Mouse (Mus musculus): ENCODE results near the gene Cyp20a1.

Cyp20a1 gene

DNA sequence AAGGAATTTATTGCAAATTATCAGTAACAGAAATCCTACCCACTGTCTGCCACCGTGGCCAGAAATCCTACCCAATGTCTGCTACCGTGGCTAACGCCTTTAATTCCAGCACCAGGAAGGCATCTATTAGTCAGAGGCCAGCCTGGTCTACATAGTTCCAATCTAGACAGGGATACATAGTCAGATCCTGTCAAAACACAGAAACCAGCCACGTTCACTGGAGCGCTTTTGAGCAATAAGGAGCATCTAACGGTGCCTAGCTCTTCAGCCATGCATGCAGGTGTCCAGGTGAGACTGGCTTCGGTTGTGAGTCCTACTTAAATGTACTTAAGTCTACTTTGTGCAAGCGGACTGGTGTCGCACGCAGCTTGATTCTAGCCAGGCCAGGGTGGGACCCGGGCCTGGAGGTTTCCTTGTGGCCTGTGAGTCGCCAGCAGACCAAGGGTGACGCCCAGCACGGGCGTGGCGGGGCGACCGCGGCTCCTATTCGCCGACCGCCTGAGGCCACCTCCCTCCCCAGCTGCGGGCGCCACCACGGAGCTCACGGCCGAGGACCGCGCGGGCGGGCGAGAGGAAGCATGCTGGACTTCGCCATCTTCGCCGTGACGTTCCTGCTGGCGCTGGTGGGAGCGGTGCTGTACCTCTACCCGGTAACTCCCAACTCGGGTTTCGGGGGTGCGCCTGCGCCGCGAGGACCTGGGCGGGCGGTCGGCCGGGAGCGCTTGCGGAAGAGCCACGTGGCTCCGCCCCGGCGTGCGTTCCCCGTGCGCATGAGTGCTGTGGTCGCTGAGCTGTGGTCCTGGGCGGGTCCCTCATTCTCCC, at the start of gene Cyp20a1:
Gene Cyp20a1, plus strand, starts transcription at position 516 of the 822 bp plus-strand sequence.
- peak; percentile 89 for DNase-seq (ENCODE audit: low read depth, low spot score)

DNA sequence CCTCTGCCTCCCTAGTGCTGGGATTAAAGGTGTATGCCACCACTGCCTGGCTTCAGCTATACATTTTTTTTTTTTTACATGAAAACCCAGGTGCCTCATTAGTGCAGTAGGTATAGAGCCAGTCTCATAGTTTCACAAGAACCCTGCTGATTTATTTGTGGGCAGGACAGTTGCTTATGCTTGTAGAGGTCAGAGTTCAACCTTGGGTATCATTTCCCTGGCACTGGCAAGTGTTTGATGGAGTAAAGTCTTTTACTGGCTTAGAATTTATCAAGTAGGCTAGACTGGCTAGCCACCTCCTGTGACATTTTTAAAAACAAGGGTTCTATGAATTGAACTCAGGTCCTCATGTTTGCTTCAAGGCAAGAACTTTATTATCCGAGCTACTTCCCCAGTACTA, 49.2 kb upstream of the Cyp20a1 start:
- no peak for DNase-seq (ENCODE audit: low read depth, low spot score)

DNA sequence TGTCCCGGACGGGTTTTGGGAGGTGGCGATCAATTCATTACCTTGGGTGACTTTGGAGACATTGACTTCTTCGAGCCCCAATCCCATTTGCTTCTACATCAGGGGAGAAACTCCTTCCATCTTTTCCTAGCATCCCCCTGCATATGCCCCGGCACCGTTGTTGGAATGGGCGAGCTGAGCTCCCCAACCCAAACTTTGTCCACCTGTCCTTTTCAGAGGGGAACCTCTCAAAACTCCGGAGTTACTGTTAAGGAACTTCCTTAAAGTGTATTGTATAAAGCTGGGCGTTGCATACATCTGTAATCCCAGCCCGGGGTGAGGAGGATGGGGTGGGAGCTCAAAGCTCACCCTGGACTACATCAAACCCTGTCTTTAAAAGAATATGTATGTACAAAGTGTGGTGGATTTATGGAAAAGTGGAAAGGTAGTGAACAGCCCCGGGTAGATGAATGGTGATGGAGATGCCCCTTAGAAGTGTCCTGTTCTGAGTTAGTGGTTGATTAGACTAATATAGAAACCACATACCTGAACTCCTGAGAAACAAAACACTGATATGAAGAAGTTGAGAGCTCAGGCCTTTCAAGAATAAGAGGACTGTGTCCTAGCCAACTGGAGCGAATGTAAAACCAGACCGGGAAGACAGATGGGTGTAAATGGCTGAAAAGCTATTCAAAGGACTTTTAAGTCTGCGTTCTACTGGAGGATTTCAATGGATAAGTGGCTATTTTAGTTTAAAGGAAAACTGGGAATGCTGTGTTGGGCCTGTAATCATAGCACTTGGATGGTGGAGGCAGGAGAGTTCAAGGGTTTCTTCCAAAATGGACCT, 720 bp downstream of the Cyp20a1 start:
- no peak for DNase-seq (ENCODE audit: low read depth, low spot score)

DNA sequence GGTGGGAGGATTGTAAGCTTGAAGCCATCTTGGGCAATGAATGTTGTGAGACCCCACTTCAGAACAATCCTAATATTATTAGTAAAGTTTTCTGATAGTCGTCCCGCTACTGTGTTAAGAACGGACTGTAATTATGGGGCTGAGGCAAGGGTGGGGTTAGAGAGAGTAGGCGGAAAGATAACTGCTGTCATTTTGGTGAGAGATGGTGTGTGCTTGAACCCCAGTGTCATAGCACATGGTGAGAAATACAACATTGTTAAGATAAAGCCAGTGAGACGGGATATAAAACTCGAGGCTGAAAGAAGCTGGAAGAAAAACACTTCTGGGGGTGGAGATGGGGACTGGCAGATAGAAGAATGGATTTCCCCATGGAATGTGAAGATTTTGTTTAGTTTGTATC, 1.5 kb downstream of the Cyp20a1 start:
- no peak for DNase-seq (ENCODE audit: low read depth, low spot score)

DNA sequence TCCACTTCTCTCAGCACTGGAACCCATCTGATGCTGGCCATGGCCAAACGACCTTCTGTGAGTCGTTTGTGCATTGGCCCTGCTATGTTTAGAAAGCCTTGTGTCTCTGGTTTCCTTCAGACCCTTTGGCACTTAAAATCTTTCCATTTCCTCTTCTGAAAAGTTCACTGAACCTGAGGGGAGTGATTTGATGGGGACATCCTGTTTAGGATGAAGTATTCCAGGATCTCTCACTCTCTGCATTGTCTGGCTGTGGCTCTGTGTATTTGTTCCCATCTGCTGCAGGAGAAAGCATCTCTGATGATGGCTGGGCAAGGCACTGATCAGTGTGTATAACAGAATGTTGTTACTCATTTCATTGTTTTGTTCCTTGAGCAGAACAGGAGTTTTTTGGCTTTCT, 2.6 kb downstream of the Cyp20a1 start:
- DNase-seq (ENCODE audit: low read depth, low spot score), result no peak

DNA sequence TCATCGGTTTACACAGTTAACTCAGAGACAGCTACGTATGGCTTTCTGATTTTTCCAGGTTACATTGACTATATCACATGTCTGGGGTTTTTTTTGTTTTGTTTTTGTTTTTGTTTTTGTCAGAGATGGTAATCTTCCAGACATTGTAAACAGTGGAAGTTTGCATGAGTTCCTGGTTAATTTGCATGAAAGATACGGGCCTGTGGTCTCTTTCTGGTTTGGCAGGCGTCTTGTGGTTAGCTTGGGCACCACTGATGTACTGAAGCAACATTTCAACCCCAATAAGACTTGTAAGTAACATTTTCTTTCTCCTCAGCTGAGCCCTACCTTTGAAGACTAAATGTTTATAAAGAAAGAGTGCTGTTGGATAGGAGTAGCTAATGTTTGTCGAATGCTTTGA, 9.7 kb downstream of the Cyp20a1 start:
- DNase-seq (ENCODE audit: low read depth, low spot score), result no peak

DNA sequence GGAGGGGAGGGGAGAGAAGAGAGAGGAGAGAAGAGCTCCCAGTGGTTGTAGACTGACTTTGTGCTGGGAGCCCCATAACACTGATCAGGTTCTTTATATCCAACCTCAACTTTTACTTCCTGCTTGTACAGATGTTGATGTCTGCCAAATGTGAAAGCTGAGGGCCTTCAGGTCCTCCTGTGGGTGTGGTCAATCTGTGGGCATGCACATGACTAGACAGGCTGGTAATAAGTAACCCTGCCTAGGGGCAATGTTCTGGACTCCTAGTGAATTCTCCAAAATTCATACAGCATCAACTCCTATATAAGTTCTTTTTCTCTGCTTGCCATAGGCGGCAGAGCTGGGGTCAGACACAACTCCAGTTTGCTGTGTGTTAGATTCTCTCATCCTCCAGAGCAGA, 18.5 kb downstream of the Cyp20a1 start:
- no peak for DNase-seq (ENCODE audit: low read depth, low spot score)

DNA sequence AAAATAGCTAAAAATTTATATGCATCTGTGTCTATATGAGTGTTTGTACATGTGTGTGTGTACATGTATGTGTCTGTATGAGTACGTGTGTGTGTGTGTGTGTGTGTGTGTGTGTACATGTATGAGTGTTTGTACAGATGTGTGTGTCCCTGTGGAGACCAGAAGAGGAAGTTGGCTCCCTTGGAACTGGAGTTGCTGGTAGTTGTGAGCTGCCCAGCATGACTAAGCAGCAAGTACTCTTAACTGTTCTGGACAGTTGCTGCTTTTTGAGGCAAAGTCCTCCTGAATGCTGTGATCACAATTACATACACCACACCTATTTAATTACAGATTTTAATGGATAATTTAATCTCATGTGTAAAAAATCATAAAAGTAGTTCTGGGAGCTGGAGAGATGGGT, 33.4 kb downstream of the Cyp20a1 start:
- DNase-seq (ENCODE audit: low read depth, low spot score), result no peak

DNA sequence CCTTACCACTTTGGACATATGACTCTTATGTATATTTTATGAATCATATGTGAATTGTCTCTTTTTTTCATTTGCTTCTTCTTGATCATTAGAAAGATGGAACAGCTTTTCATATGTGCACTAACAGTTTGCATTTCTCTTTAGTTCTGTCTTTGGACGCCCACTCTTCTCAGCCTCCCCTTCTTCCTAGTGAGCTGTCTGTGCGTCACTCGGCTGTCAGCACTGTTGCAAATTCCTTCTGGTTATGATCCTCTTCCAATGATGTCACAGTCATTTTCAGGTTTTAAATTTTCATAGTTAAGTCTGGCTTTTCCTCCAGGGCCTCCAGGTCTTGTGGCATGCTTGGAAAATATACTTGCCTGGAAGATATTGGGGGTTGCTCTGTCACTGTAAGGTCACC, 38.8 kb downstream of the Cyp20a1 start:
- DNase-seq (ENCODE audit: low read depth, low spot score), result peak; percentile 49

DNA sequence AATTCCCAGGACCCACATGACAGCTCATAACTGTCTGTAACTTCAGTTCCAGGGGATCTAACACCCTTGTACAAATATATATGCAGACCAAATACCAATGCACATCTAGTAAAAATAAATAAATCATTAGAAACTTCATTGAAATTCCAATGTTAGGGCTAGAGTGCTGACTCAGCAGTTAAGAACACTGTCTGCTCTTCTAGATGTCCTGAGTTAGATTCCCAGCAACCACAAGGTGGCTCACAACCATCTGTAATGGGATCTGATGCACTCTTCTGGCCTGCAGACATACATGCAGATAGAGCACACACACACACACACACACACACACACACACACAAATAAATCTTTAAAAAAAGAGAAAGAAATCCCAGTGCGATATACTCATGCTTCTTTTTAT, 61.7 kb downstream of the Cyp20a1 start:
- DNase-seq (ENCODE audit: low read depth, low spot score), result no peak

DNA sequence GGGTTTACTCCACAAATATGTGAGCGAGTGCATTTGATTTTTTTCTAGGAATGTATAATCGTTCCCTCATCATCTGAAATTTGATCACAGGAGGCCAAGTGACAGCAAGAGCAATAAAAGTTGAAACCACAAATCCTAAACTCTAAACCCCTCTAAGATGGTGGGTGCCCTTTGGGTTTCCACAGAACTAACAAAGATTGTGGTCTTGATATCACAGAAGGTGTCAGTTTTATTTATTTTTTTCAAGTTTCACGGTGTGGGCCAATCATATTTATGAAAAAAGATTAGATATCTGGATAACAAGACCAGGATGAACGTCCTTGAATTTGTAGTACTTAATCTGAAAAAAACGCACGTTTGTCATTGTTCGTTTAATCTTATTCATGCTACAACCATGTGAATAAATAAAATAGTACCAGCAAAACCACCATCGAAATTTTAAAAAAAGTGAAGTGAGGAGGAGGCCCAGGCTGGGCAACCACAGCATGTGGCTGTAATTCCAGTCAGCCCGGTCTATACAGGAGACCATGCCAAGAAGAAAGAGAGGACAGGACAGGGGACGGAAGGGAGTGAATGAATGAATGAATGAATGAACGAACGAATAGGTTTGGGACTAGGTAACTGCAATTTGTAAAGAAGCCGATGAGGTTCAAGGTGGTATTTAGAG, 65.5 kb downstream of the Cyp20a1 start:
- no peak for DNase-seq (ENCODE audit: low read depth, low spot score)

DNA sequence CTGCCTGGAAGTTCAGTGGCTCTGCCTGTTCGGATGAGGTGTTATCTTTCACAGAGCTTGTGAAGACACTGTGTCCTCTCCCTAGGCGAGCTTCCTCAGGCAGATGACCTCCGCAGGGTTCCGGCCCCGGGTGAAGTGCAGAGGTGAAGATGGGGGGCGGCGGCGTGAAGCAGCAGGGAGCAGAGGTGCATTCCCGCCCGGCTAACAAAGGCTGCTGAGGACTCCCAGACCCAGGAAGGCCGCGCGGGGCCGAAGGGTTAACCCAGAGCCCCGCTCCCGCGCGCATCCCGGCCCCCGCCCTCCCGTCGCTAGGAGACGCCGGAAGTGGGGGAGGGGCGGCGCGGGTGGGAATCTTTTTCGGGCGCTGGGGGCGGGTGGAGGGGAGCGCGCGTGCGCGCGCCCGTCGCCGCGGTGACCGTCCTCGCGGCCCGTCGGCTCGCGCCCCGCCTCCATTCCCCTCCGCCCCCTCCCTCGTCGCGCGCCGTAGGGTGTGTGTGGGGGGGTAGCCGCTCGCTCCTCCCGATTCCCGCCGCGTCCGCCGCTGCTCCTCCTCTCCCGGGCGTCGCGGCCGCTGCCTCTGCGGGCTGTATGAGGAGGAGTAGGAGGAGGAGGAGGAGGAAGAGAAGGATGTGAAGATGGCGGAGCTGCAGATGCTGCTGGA, 66.2 kb downstream of the Cyp20a1 start, which contains the start of gene Abi2:
Gene Abi2, plus strand, starts transcription at position 452 of the 661 bp plus-strand sequence.
- peak; percentile 71 for DNase-seq (ENCODE audit: low read depth, low spot score)

DNA sequence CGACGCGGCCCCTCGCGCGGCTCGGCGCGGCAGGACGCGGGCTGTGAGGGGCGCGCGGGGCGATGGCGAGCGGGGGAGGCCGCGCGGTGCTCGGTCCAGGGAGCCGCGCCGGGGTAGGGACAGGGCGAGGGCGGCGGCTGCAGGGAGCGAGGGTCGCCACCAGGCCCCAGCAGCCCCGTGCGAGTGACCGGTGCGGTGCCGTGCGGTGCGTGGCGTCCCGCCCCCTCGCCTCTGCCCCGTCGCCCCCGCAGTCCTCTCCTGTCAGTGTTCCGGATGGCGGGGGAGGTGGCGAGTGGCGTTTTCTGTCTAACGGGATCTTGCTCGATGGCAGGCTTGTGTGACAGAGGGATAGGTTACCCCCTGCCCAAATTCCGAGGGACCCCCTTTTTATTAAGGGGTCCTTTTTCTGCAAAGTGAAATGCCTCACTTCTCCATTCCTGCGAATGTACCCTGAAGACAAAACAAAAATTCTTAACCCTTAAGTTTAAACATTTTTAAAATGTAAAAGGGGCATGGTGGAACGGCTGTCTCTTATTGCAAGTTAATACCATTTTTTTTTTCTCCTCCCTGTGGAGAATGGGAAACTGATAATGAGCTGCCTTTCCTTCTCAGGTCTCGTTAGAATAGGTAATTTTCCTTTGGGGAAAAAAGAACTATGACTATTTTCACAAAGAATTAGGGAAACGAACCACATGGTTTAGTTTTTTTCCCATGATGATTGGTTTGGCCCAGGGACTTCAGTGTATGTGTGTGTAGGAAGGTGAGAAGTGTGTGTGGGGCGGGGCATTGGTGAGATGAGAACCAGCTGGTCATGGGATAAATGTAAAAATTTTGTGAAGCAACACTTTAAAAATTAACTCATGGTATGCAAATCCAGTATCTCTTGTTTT, 67.0 kb downstream of the Cyp20a1 start:
- DNase-seq (ENCODE audit: low read depth, low spot score), result peak; percentile 73

DNA sequence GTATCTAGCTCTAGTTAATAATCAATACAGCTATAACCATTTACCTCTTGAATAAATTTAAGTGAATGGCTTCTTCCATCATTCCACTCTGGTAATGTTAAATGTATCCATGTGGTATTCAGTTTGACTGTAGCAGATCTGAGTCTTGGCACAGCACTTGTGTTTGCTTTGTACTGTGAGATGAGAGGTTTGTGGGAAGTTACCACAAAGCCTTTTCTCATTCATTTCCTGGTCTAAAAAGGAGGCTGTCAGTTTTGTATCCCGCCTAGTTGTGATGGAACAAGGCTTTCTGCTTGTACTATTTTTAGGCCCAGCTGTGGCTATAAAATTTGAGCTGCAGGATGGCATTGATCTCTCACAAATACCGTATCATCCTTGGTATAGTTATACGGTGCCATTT, 73.6 kb downstream of the Cyp20a1 start:
- DNase-seq (ENCODE audit: low read depth, low spot score), result no peak

DNA sequence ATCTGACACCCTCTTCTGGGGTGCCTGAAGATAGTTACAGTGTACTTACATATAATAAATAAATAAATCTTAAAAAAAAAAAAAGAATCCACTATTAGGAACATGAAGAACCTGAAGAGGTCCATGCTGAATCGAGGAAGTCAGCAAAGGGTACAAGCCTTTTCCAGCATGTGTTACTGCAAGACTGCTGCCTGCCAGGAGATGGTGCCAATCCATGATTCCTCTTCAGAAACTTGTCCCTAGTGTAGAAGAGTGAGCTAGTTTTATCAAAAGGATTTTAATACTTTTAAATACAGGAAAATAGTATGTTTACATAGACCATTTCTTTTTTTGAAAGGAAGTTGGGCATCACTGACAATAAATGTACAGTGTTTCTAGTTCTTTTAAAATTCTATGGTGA, 80.8 kb downstream of the Cyp20a1 start:
- no peak for DNase-seq (ENCODE audit: low read depth, low spot score)

DNA sequence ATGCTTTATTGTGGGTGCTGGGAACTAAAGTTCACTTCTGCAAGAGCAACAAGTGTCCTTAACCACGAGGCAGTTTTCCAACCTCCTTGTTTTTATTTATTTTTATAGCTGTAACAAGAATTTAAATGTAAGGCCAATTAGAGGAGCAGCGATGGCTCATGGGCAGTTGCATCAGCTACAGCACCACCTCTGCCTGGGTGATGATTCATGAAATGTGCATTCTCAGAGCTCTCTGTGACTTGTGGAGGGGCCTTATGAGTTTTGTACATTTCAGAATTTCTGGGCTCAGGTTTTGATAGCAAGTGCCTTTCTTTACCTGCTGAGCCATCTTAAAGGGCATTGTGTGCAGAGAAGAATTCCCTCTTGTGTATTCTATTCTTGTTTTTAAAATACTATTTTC, 85.2 kb downstream of the Cyp20a1 start:
- no peak for DNase-seq (ENCODE audit: low read depth, low spot score)

DNA sequence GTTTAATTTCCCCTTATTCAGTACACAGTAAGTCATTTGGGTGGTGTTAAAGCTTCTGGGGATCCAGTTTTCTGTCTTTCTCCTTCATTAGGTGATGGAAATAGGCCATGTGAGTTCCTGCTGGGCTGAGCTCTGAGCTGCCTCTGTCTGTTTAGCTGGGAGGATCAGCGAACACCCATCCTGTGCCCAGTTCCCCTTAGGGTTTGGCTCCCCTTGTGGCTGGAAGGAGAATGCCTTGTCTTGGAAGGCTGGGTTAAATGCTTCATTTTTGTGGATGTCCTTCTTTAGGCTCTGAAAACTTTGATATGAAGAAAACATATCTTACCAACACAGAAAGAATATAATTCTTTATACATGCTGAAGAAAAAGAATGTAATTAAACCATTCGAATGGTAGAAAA, 85.8 kb downstream of the Cyp20a1 start:
- no peak for DNase-seq (ENCODE audit: low read depth, low spot score)

DNA sequence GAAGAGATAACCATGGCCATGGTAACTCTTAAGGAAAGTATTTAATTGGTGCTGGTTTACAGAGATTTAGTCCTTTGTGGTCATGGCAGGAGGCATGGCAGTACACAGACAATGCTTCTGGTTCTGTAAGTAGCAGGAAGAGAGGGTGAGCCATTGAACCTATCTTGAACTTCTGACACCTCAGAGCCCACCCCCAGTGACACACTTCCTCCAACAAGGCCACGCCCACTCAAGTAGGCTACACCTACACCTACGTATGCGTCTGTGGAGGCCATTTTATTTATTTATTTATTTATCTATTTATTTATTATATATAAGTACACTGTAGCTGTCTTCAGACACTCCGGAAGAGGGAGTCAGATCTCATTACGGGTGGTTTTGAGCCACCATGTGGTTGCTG, 88.4 kb downstream of the Cyp20a1 start:
- no peak for DNase-seq (ENCODE audit: low read depth, low spot score)

DNA sequence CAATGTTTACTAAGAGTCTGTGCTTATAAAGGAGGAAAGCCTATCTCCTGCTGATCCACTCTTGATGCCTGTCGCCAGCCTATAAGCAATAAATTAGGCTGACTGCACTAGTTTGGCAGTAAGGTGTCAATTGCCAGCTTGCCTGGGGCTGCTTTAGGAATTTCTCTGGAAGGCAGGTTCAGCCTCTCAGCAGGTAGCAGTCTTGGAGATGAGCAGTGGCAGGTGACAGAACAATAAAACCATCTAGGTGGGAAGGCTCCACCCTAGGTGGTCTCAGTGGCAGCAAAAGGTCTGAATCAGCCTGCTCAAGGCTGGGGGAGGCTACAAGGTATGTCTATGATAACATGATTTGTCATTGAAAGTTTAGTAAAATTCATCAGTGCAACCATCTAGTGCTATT, 89.4 kb downstream of the Cyp20a1 start:
- DNase-seq (ENCODE audit: low read depth, low spot score), result no peak

Measured in telencephalon, adult 2 months (tissue).